In the genomic region with DNA sequence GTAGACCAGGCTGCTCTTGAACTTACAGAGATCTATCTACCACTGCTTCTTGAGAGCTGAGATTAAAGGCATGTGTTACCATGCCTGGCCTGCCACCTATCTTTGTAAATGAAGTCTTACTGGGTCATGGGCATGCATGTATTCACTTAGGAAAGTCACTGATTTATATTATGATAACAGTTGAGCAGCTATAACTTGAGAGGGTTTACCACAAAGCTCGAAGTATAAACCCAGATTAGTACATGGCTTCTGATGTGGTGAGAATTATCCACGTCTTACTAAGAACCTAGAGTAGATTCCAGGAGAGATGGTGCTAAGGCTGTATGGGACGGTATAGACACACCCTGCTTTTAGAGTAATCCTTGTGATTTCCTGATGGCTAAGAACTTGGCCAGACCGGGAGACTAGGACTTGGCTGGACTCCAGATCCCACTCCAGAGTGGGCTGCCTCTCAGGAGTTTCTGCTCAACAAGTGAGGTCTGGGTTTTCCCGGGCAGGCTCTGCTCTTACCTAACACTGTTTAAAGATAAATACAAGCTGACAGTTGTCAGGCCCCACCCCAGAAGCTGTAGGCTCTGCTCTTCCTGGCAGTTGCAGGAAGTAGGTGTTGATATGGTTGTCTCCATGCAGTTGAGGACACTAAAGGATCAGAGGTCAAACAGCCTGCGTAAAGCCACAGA, we compare ENCODE assay signal across 11 mouse cellular contexts. TPM values are rescaled to one million over a fixed set of nuclear protein-coding genes. Genes with fewer than 3 reads are reported as not detected.
DNase-seq lines count a peak whose midpoint lies in the region; ATAC-seq lines count a peak whose summit lies in the region.
"Had no signal": no experiment of that assay in that cellular context is flagged by ENCODE, and none has a peak within 500 bp of the region (broad histone marks: within the 10 kb centered on the region; RNA-seq: fewer than 3 reads in every experiment).

No protein-coding gene starts in this region.

- DNase-seq in heart, adult 18-20 months = no peak
- DNase-seq in T-cell, adult 2 months (ENCODE audit: low spot score) = peak; percentile 34
- DNase-seq in large intestine, adult 2 months (ENCODE audit: low read depth, low spot score) = peak; percentile 72
- peak; percentile 79 to 86 for DNase-seq in lung, postnatal 4 days
- no peak for DNase-seq in adrenal gland, postnatal 10 days
- DNase-seq in layer of hippocampus, adult 8-10 months (ENCODE audit: low spot score in 2 of 2) = no peak
- DNase-seq: B cell, adult 2 months; cerebellum, adult 11 months had no signal

- H3K36me3 ChIP-seq in heart, embryonic 11.5 days (ENCODE audit: control insufficient read depth, insufficient read depth, low read length) = no peaks in the 10 kb centered on the region
- H3K36me3 ChIP-seq: hindbrain, embryonic 10.5 days had no signal

- ATAC-seq in heart, embryonic 11.5 days (replicated peaks; ENCODE audit: insufficient number of reproducible peaks, low FRiP score, low TSS enrichment) = peak; percentile 61
- no peak for ATAC-seq in megakaryocyte, adult 5-6 weeks (ENCODE audit: poor library complexity, severe bottlenecking)

- H3K27ac ChIP-seq in heart, embryonic 11.5 days (ENCODE audit: low read depth, low read length) = peak overlapping the region; percentile 64
- H3K27ac ChIP-seq: hindbrain, embryonic 10.5 days had no signal

- no peak overlapping the region for H3K9ac ChIP-seq in heart, embryonic 11.5 days (ENCODE audit: low read depth, low read length)

- H3K4me3 ChIP-seq in heart, embryonic 11.5 days (ENCODE audit: low read depth, low read length) = no peak overlapping the region
- H3K4me3 ChIP-seq: hindbrain, embryonic 10.5 days had no signal

- WGBS in heart, embryonic 11.5 days (ENCODE audit: insufficient replicate concordance) = 29% methylated on average over 6 of the region's 6 CpGs
- 8% methylated on average over 6 of the region's 6 CpGs for WGBS in large intestine, adult 2 months

- no peak overlapping the region for H3K4me2 ChIP-seq in heart, embryonic 11.5 days

- H3K27me3 ChIP-seq in heart, embryonic 11.5 days (ENCODE audit: control insufficient read depth, insufficient read depth, low read length) = no peaks in the 10 kb centered on the region

- no peaks in the 10 kb centered on the region for H3K9me3 ChIP-seq in heart, embryonic 11.5 days (replicated peaks; ENCODE audit: control insufficient read depth, low read length)
- H3K9me3 ChIP-seq: hindbrain, embryonic 10.5 days had no signal

- peaks cover 17% of the 10 kb centered on the region for H3K4me1 ChIP-seq in heart, embryonic 11.5 days (ENCODE audit: control insufficient read depth, insufficient read depth, low read length)

RNA-seq across cellular contexts. Expression of gene Slc25a25, which starts 13.1 kb away (rescaled TPM):
- 7.9 and 8.5 TPM in 2 replicates for polyA plus RNA-seq in heart, embryonic 11.5 days (2014; fragmentation: Nextera tagmentation; extraction: Ambion mirVana)
- total RNA-seq in heart, adult 18-20 months (2021) = 10 to 100 TPM in 1 of 2 experiments, 1 to 10 TPM in 1; 8.4 to 11.5 TPM
- polyA plus RNA-seq in large intestine, adult 2 months (2012; rRNA removed) = 22.8 and 25.4 TPM in 2 replicates
- total RNA-seq in adrenal gland, postnatal 10 days (2021) = 100 to 1,000 TPM in 1 of 2 experiments, 10 to 100 TPM in 1; 36.5 to 121 TPM
- total RNA-seq in layer of hippocampus, adult 8-10 months (2022) = 10 to 100 TPM; 55.0 to 60.7 (median 55.9) TPM
- total RNA-seq in megakaryocyte, adult 5-6 weeks (2015) = 4.6 and 6.9 TPM in 2 replicates
- total RNA-seq in megakaryocyte, adult 5-6 weeks (2017) = 8.4 and 10.7 TPM in 2 replicates

RNA-seq across cellular contexts. Expression of gene Naif1, which starts 14.1 kb away (rescaled TPM):
- 5.1 and 5.3 TPM in 2 replicates for polyA plus RNA-seq in heart, embryonic 11.5 days (2014; fragmentation: Nextera tagmentation; extraction: Ambion mirVana)
- total RNA-seq in heart, adult 18-20 months (2021) = 1 to 10 TPM; 3.0 to 3.1 TPM
- 3.8 and 4.3 TPM in 2 replicates for polyA plus RNA-seq in large intestine, adult 2 months (2012; rRNA removed)
- total RNA-seq in adrenal gland, postnatal 10 days (2021) = 1 to 10 TPM; 3.6 to 3.7 TPM
- 1 to 10 TPM; 3.2 to 4.7 (median 4.2) TPM for total RNA-seq in layer of hippocampus, adult 8-10 months (2022)
- total RNA-seq in megakaryocyte, adult 5-6 weeks (2015) = 2.9 and 3.5 TPM in 2 replicates
- total RNA-seq in megakaryocyte, adult 5-6 weeks (2017) = 3.2 and 3.9 TPM in 2 replicates

Comparison
In these comparisons a context has a peak if more than half of its experiments do, and no peak if none do; other contexts are left out.
1. DNase-seq: peak in T-cell, adult 2 months (single experiment), large intestine, adult 2 months (single experiment) and lung, postnatal 4 days (2 of 2); none in heart, adult 18-20 months (0 of 2), adrenal gland, postnatal 10 days (single experiment) and layer of hippocampus, adult 8-10 months (0 of 2).